Mouse (Mus musculus) liver, embryonic 11.5 days (tissue): ENCODE data around the gene Krtap8-1. TPM values are rescaled to one million over a fixed set of nuclear protein-coding genes. Genes with fewer than 3 reads are reported as not detected.

Experiments used
- polyA plus RNA-seq: library from polyadenylated mRNA; unstranded; fragments of >200 nt; fragmentation: Nextera tagmentation; extraction: Ambion mirVana; gene quantifications from 2 replicates; pipeline ENCODE4 v1.2.1, GENCODE M21; 2014

The Krtap8-1 gene
- polyA plus RNA-seq, 1 experiment from 2014 or later: not detected

Other genes with a start within 250 kb of the Krtap8-1 start
- gene Krtap21-1, start 84.1 kb downstream of the Krtap8-1 start, polyA plus RNA-seq: not detected in 2 replicates
- not detected in 2 replicates for gene Krtap6-2, start 67.8 kb downstream of the Krtap8-1 start, polyA plus RNA-seq
- gene Krtap7-1, start 20.4 kb upstream of the Krtap8-1 start, polyA plus RNA-seq: not detected in 2 replicates
- gene Krtap11-1, start 83.2 kb upstream of the Krtap8-1 start, polyA plus RNA-seq: not detected in 2 replicates